ENCODE assay signal across 8 mouse cellular contexts in the genomic region with DNA sequence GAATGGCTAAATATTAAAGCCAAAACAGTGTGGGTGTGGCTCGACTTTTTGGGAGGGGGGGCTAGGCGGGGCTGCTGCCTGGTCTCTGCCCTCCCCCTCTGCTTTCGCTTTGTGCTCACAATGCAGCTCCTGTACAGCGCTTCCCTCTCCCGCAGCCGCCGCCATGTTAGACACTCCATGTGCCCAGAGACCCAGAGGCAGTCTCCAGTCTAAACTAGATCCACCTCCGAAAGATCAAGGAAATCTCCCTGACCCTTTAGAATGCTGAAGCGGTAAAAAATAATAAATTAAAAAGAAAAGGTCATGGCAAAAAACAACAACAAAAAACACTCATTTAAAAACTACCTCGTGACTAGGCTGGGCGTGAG. TPM values are rescaled to one million over a fixed set of nuclear protein-coding genes. Genes with fewer than 3 reads are reported as not detected.
DNase-seq lines count a peak whose midpoint lies in the region; ATAC-seq and TF ChIP-seq lines count a peak whose summit lies in the region.

No protein-coding gene starts in this region.

- peak overlapping the region; percentile 73 for H3K27ac ChIP-seq in ES-Bruce4 (ENCODE audit: insufficient read depth, low read length)
- peak overlapping the region; percentile 100 for H3K27ac ChIP-seq in forebrain, embryonic 14.5 days (ENCODE audit: low read depth, low read length)
- peak overlapping the region; percentile 100 for H3K27ac ChIP-seq in liver, postnatal 0 days (ENCODE audit: low read depth)
- peak overlapping the region; percentile 100 for H3K27ac ChIP-seq in neural tube, embryonic 13.5 days (replicated peaks)
- peak overlapping the region; percentile 99 for H3K27ac ChIP-seq in testis, adult 2 months (ENCODE audit: control insufficient read depth, insufficient read depth, low read depth, low read length)

- TF ChIP-seq POLR2A in ES-Bruce4 (IDR thresholded peaks at IDR 0.05; ENCODE audit: insufficient read depth, low read length): no peak
- TF ChIP-seq POLR2A in testis, adult 2 months (IDR thresholded peaks at IDR 0.05; ENCODE audit: control insufficient read depth, low read depth, low read length): peak; percentile 54; the same call in 1 of the 2 replicates

- intact Hi-C loops in heart, postnatal 10 days (cut with DNase I): loop anchor here (2.0 kb wide), 2 partner anchors 35 to 53 kb away; a partner anchor contains a TSS

- peak overlapping the region; percentile 87 for H3K4me3 ChIP-seq in ES-Bruce4 (ENCODE audit: low read depth, low read length)
- peak overlapping the region; percentile 93 for H3K4me3 ChIP-seq in forebrain, embryonic 14.5 days (ENCODE audit: low read depth, low read length)
- H3K4me3 ChIP-seq in liver, postnatal 0 days (ENCODE audit: low read depth, low read length): peak overlapping the region; percentile 98
- peak overlapping the region; percentile 79 for H3K4me3 ChIP-seq in neural tube, embryonic 13.5 days
- peak overlapping the region; percentile 98 for H3K4me3 ChIP-seq in testis, adult 2 months (ENCODE audit: control insufficient read depth, low read depth, low read length)

- no peak for TF ChIP-seq CTCF in ES-Bruce4 (IDR thresholded peaks at IDR 0.05; ENCODE audit: low read depth, low read length)
- no peak for TF ChIP-seq CTCF in liver, postnatal 0 days (IDR thresholded peaks at IDR 0.05; ENCODE audit: low read depth)
- no peak for TF ChIP-seq CTCF in testis, adult 2 months (IDR thresholded peaks at IDR 0.05; ENCODE audit: control insufficient read depth, insufficient read depth, insufficient replicate concordance, low read depth, low read length)

- H3K4me1 ChIP-seq in ES-Bruce4 (ENCODE audit: control insufficient read depth, insufficient read depth, low read length): no peaks in the 10 kb centered on the region
- H3K4me1 ChIP-seq in forebrain, embryonic 14.5 days (ENCODE audit: control insufficient read depth, insufficient read depth, low read length): peaks cover 16% of the 10 kb centered on the region
- H3K4me1 ChIP-seq in liver, postnatal 0 days (ENCODE audit: insufficient read depth): peaks cover 14% of the 10 kb centered on the region
- peaks cover 46% of the 10 kb centered on the region for H3K4me1 ChIP-seq in neural tube, embryonic 13.5 days (replicated peaks)
- peaks cover 2% of the 10 kb centered on the region; the same call in 1 of the 2 replicates for H3K4me1 ChIP-seq in testis, adult 2 months (ENCODE audit: control insufficient read depth, insufficient read depth, low read length)

- DNase-seq in c-Kit-positive CD71-positive TER-119-positive erythroid progenitor cells, embryonic 14.5 days (ENCODE audit: low spot score): peak; percentile 77
- peak; percentile 85 for DNase-seq in forebrain, embryonic 14.5 days (ENCODE audit: low spot score)
- DNase-seq in heart, postnatal 10 days: peak; percentile 76 to 81
- DNase-seq in large intestine, adult 2 months (ENCODE audit: low read depth, low spot score): peak; percentile 46
- peak; percentile 85 for DNase-seq in liver, postnatal 0 days

- H3K9ac ChIP-seq in ES-Bruce4 (ENCODE audit: low read depth, poor library complexity, severe bottlenecking): peak overlapping the region; percentile 94
- H3K9ac ChIP-seq in forebrain, embryonic 14.5 days (ENCODE audit: low read length): peak overlapping the region; percentile 99
- peak overlapping the region; percentile 99 for H3K9ac ChIP-seq in liver, postnatal 0 days (replicated peaks)
- peak overlapping the region; percentile 96 for H3K9ac ChIP-seq in neural tube, embryonic 13.5 days

- ATAC-seq in forebrain, embryonic 14.5 days: peak; percentile 76
- peak; percentile 34 for ATAC-seq in liver, postnatal 0 days
- ATAC-seq in neural tube, embryonic 13.5 days (ENCODE audit: low read depth): peak; percentile 65

- H3K36me3 ChIP-seq in ES-Bruce4 (ENCODE audit: control insufficient read depth, insufficient read depth, low read length, poor library complexity, severe bottlenecking): peaks cover 24% of the 10 kb centered on the region
- H3K36me3 ChIP-seq in forebrain, embryonic 14.5 days (ENCODE audit: control insufficient read depth, insufficient read depth, low read length): peaks cover 29% of the 10 kb centered on the region
- H3K36me3 ChIP-seq in liver, postnatal 0 days (replicated peaks; ENCODE audit: insufficient read depth, low read length): peaks cover 30% of the 10 kb centered on the region
- H3K36me3 ChIP-seq in neural tube, embryonic 13.5 days: peaks cover 23% of the 10 kb centered on the region
- H3K36me3 ChIP-seq in testis, adult 2 months (ENCODE audit: control insufficient read depth, insufficient read depth, low read length): peaks cover 1% of the 10 kb centered on the region

- H3K9me3 ChIP-seq in ES-Bruce4 (replicated peaks; ENCODE audit: control insufficient read depth, insufficient read depth, low read length, poor library complexity, severe bottlenecking): no peaks in the 10 kb centered on the region
- H3K9me3 ChIP-seq in forebrain, embryonic 14.5 days (replicated peaks; ENCODE audit: control insufficient read depth, low read length): no peaks in the 10 kb centered on the region
- H3K9me3 ChIP-seq in liver, postnatal 0 days (ENCODE audit: low read length): no peaks in the 10 kb centered on the region
- H3K9me3 ChIP-seq in neural tube, embryonic 13.5 days: no peaks in the 10 kb centered on the region

- no peaks in the 10 kb centered on the region for H3K27me3 ChIP-seq in ES-Bruce4 (ENCODE audit: control insufficient read depth, insufficient read depth, low read length, poor library complexity, severe bottlenecking)
- no peaks in the 10 kb centered on the region for H3K27me3 ChIP-seq in forebrain, embryonic 14.5 days (replicated peaks; ENCODE audit: control insufficient read depth, insufficient read depth, low read length)
- no peaks in the 10 kb centered on the region for H3K27me3 ChIP-seq in liver, postnatal 0 days (ENCODE audit: insufficient read depth, low read length)
- no peaks in the 10 kb centered on the region for H3K27me3 ChIP-seq in neural tube, embryonic 13.5 days
- no peaks in the 10 kb centered on the region for H3K27me3 ChIP-seq in testis, adult 2 months (ENCODE audit: control insufficient read depth, insufficient read depth, low read length)

- H3K4me2 ChIP-seq in forebrain, embryonic 14.5 days (ENCODE audit: low read length): peak overlapping the region; percentile 61
- H3K4me2 ChIP-seq in liver, postnatal 0 days (ENCODE audit: low read depth, low read length): peak overlapping the region; percentile 82
- peak overlapping the region; percentile 64 for H3K4me2 ChIP-seq in neural tube, embryonic 13.5 days

- TF ChIP-seq EP300 in ES-Bruce4 (IDR thresholded peaks at IDR 0.05; ENCODE audit: insufficient read depth, low read depth, low read length): no peak
- TF ChIP-seq EP300 in liver, postnatal 0 days (IDR thresholded peaks at IDR 0.05; ENCODE audit: low read depth): 0 out of 2 replicates have a peak, but pooled peaks have one; percentile 6

- under 1% methylated on average over 11 of the region's 11 CpGs for WGBS in forebrain, embryonic 14.5 days
- WGBS in large intestine, adult 2 months: under 1% methylated on average over 11 of the region's 11 CpGs
- 1% methylated on average over 11 of the region's 11 CpGs for whole genome bisulfite sequencing in liver, postnatal 0 days (ENCODE audit: insufficient replicate concordance)
- 0% methylated on average over 11 of the region's 11 CpGs for WGBS in neural tube, embryonic 13.5 days

RNA-seq across cellular contexts. Expression of a gene that starts 1.6 kb away (rescaled TPM):
- 536 and 550 TPM in 2 replicates for polyA plus RNA-seq in ES-Bruce4 (2011; ENCODE audit: insufficient read depth, insufficient read length, low read depth, missing spikeins)
- 434 and 479 TPM in 2 replicates for polyA plus RNA-seq in forebrain, embryonic 14.5 days (2014; fragmentation: Nextera tagmentation; extraction: Ambion mirVana)
- total RNA-seq in heart, postnatal 10 days (2021): 100 to 1,000 TPM; 228 to 246 TPM
- polyA plus RNA-seq in large intestine, adult 2 months (2012; rRNA removed): 73.7 and 131 TPM in 2 replicates
- polyA plus RNA-seq in liver, postnatal 0 days (2015; fragmentation: Nextera tagmentation; extraction: Ambion mirVana): 61.9 and 69.2 TPM in 2 replicates
- polyA plus RNA-seq in neural tube, embryonic 13.5 days (2015; fragmentation: Nextera tagmentation; extraction: Ambion mirVana): 412 and 425 TPM in 2 replicates
- polyA plus RNA-seq in testis, adult 2 months (2012; rRNA removed): 135 and 157 TPM in 2 replicates

RNA-seq across cellular contexts. Expression of a gene that starts 34.8 kb away (rescaled TPM):
- polyA plus RNA-seq in ES-Bruce4 (2011; ENCODE audit: insufficient read depth, insufficient read length, low read depth, missing spikeins): 89.5 and 90.9 TPM in 2 replicates
- polyA plus RNA-seq in forebrain, embryonic 14.5 days (2014; fragmentation: Nextera tagmentation; extraction: Ambion mirVana): 14.0 and 17.9 TPM in 2 replicates
- 10 to 100 TPM; 17.6 to 20.7 TPM for total RNA-seq in heart, postnatal 10 days (2021)
- polyA plus RNA-seq in large intestine, adult 2 months (2012; rRNA removed): 19.6 and 31.1 TPM in 2 replicates
- polyA plus RNA-seq in liver, postnatal 0 days (2015; fragmentation: Nextera tagmentation; extraction: Ambion mirVana): 5.5 and 5.7 TPM in 2 replicates
- polyA plus RNA-seq in neural tube, embryonic 13.5 days (2015; fragmentation: Nextera tagmentation; extraction: Ambion mirVana): 17.3 and 19.0 TPM in 2 replicates
- 47.3 and 48.7 TPM in 2 replicates for polyA plus RNA-seq in testis, adult 2 months (2012; rRNA removed)

Comparison
In these comparisons a context has a peak if more than half of its experiments do, and no peak if none do; other contexts are left out.
1. Peak in every context shown above with its lines: DNase-seq, ATAC-seq, H3K4me3 ChIP-seq and H3K27ac ChIP-seq.